Mouse (Mus musculus) heart, postnatal 0 days (tissue): ENCODE data around the gene Cct8. TPM values are rescaled to one million over a fixed set of nuclear protein-coding genes. Genes with fewer than 3 reads are reported as not detected.

Experiments
- ATAC-seq: fragments of 200-750 bp; cut with Nextera tagmentation; 2 replicates; pipeline ENCODE4 v1.8.0; 2017; ENCODE audit warnings: low read depth, moderate number of reproducible peaks, moderate library complexity; ENCODE audit not compliant: insufficient read depth
- DNase-seq: peaks from one replicate; pipeline ENCODE4 v3.0.0-alpha.2; 2016; ENCODE audit warnings: low spot score
- H3K27ac ChIP-seq: fragments of 300-500 bp; sonication (generic); 2 replicates; pipeline ENCODE4 v1.5.1; 2014; ENCODE audit warnings: low read depth, mild to moderate bottlenecking
- H3K27me3 ChIP-seq: fragments of 300-500 bp; sonication (generic); 2 replicates; pipeline ENCODE4 v1.6.1; 2014; ENCODE audit warnings: low read length, mixed read lengths; ENCODE audit not compliant: control insufficient read depth, insufficient read depth
- H3K36me3 ChIP-seq: fragments of 300-500 bp; sonication (generic); replicated peaks from 2 replicates; pipeline ENCODE4 v1.6.1; 2014; ENCODE audit warnings: low read length, mixed read lengths; ENCODE audit not compliant: control insufficient read depth, insufficient read depth
- H3K4me1 ChIP-seq: fragments of 300-500 bp; sonication (generic); 2 replicates; pipeline ENCODE4 v1.6.1; 2014; ENCODE audit warnings: antibody characterized with exemption; ENCODE audit not compliant: control insufficient read depth, insufficient read depth
- H3K4me2 ChIP-seq: fragments of 300-500 bp; sonication (generic); 2 replicates; pipeline ENCODE4 v1.6.1; 2014; ENCODE audit warnings: low read depth, mild to moderate bottlenecking, low read length, moderate library complexity
- H3K4me3 ChIP-seq: fragments of 300-500 bp; sonication (generic); 2 replicates; pipeline ENCODE4 v1.5.1; 2014; ENCODE audit warnings: low read depth, low read length
- H3K9ac ChIP-seq: fragments of 300-500 bp; sonication (generic); replicated peaks from 2 replicates; pipeline ENCODE4 v1.6.1; 2014; ENCODE audit warnings: low read depth, low read length, mixed read lengths
- H3K9me3 ChIP-seq: fragments of 300-500 bp; sonication (generic); replicated peaks from 2 replicates; pipeline ENCODE4 v1.6.1; 2016; ENCODE audit warnings: low read length; ENCODE audit not compliant: control insufficient read depth
- CTCF ChIP-seq: IDR thresholded peaks from 2 replicates; pipeline ENCODE4 v1.5.1; 2016; ENCODE audit warnings: antibody characterized with exemption, control low read depth, low read depth
- EP300 ChIP-seq: IDR thresholded peaks from 2 replicates; pipeline ENCODE4 v1.6.1; 2016; ENCODE audit warnings: antibody characterized with exemption, low read depth
- WGBS: fragments of 180-500 bp; shearing (Covaris S2); extraction: QIAGEN DNeasy Blood & Tissue Kit; methylation state at CpG from one replicate; pipeline ENCODE4 v1.1.7; 2014; 5-methylcytosine and 5-hydroxymethylcytosine counted together
- polyA plus RNA-seq: library from polyadenylated mRNA; unstranded; fragments of >200 nt; fragmentation: Nextera tagmentation; extraction: Ambion mirVana; gene quantifications from 2 replicates; pipeline ENCODE4 v1.2.1, GENCODE M21; 2015
- total RNA-seq: library from RNA; depleted of rRNA; stranded (reverse); fragments of >200 nt; gene quantifications from 2 replicates; pipeline ENCODE4 v1.2.3, GENCODE M21; 2014; ENCODE audit warnings: low replicate concordance

Cct8 gene
- total and polyA plus RNA-seq, 2 experiments from 2014 or later: 126 to 213 TPM

- no peak overlapping the region for H3K4me2 ChIP-seq
- DNase-seq (no peak), ATAC-seq (no peak)
- peaks cover 11% of the 10 kb centered on the region for H3K4me1 ChIP-seq
- H3K9me3 ChIP-seq: no peaks in the 10 kb centered on the region
- no peaks in the 10 kb centered on the region for H3K27me3 ChIP-seq
- no peak overlapping the region for H3K9ac ChIP-seq
- TF ChIP-seq CTCF: no peak
- no peak overlapping the region for H3K4me3 ChIP-seq
- no peak overlapping the region for H3K27ac ChIP-seq
- no peaks in the 10 kb centered on the region for H3K36me3 ChIP-seq
Observed at GRCm38 (mm10) chr16:87445110-87445509, 50.6 kb downstream of the Cct8 start.

GRCm38 (mm10) chr16:87444071-87444470, 51.6 kb downstream of the Cct8 start:
- Histone ChIP-seq H3K4me3 (no peak overlapping the region), H3K27me3 (no peaks in the 10 kb centered on the region), H3K36me3 (no peaks in the 10 kb centered on the region), H3K4me1 (peaks cover 14% of the 10 kb centered on the region), H3K9me3 (no peaks in the 10 kb centered on the region), H3K9ac (no peak overlapping the region), H3K4me2 (no peak overlapping the region), H3K27ac (no peak overlapping the region)
- ATAC-seq (no peak), DNase-seq (no peak)
- WGBS: 34% methylated on average over 1 of the region's 1 CpGs
- TF ChIP-seq CTCF (no peak), EP300 (no peak)

DNA sequence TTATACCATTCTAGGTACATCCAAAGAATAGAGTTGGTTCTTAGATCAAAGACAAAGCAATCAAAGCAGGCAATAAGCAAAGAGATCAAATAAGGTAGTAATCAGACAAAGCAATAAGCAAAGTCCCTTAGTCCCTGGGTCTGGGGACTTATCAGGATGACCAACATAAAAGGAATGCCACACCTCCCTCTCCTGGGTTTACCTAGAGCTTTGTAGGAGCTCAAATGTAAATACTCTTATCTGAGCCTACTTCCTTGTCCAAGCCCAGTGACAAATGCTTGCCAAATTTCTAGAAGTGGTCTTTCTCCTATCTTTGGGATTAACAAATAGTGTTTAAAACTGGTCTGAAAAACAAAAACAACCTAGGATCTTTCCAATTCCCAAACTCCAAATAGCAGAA, 52.4 kb downstream of the Cct8 start:
- Histone ChIP-seq H3K27me3 (no peaks in the 10 kb centered on the region), H3K9ac (no peak overlapping the region), H3K36me3 (no peaks in the 10 kb centered on the region), H3K27ac (no peak overlapping the region), H3K9me3 (no peaks in the 10 kb centered on the region), H3K4me3 (no peak overlapping the region), H3K4me2 (no peak overlapping the region), H3K4me1 (peaks cover 14% of the 10 kb centered on the region)
- TF ChIP-seq EP300 (no peak), CTCF (no peak)
- ATAC-seq: no peak
- DNase-seq: no peak

DNA sequence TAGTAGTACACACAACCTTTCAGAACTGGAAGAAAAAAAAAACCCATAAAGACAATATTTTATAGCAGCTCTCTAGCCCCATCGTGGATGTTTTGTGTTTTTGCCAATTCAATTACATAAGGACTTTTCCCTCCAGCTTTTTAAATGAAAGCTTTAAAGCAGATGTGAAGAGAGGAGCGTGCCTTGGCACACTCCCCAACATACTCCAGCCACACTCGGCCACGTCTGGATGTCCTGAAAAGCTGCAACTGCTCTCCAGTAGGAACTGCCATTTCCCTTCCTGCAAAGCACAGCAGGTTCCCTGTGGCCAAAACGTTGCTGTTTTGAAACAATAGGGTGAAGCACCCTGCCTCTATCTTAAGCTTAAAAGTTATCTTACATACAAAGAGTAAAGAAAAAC, 53.4 kb downstream of the Cct8 start:
- TF ChIP-seq EP300 (no peak), CTCF (no peak)
- H3K9me3 ChIP-seq: no peaks in the 10 kb centered on the region
- DNase-seq (no peak), ATAC-seq (no peak)
- no peaks in the 10 kb centered on the region for H3K36me3 ChIP-seq
- H3K27ac ChIP-seq: no peak overlapping the region
- H3K4me2 ChIP-seq: no peak overlapping the region
- H3K9ac ChIP-seq: no peak overlapping the region
- no peaks in the 10 kb centered on the region for H3K27me3 ChIP-seq
- WGBS: 38% methylated on average over 5 of the region's 5 CpGs
- H3K4me1 ChIP-seq: peaks cover 14% of the 10 kb centered on the region
- H3K4me3 ChIP-seq: no peak overlapping the region

- H3K9me3 ChIP-seq: no peaks in the 10 kb centered on the region
- H3K4me3 ChIP-seq: peak overlapping the region; percentile 72
- 20% methylated on average over 9 of the region's 9 CpGs for WGBS
- H3K9ac ChIP-seq: peak overlapping the region; percentile 69
- H3K4me1 ChIP-seq: peaks cover 14% of the 10 kb centered on the region
- H3K27me3 ChIP-seq: no peaks in the 10 kb centered on the region
- H3K36me3 ChIP-seq: peaks cover 7% of the 10 kb centered on the region
- peak overlapping the region; percentile 83 for H3K4me2 ChIP-seq
- peak overlapping the region; percentile 89; the same call in 1 of the 2 replicates for H3K27ac ChIP-seq
- DNase-seq (peak; percentile 26), ATAC-seq (no peak)
- TF ChIP-seq CTCF: peak; percentile 47
- TF ChIP-seq EP300: no peak
Observed at GRCm38 (mm10) chr16:87441089-87441488, 54.6 kb downstream of the Cct8 start.

DNA sequence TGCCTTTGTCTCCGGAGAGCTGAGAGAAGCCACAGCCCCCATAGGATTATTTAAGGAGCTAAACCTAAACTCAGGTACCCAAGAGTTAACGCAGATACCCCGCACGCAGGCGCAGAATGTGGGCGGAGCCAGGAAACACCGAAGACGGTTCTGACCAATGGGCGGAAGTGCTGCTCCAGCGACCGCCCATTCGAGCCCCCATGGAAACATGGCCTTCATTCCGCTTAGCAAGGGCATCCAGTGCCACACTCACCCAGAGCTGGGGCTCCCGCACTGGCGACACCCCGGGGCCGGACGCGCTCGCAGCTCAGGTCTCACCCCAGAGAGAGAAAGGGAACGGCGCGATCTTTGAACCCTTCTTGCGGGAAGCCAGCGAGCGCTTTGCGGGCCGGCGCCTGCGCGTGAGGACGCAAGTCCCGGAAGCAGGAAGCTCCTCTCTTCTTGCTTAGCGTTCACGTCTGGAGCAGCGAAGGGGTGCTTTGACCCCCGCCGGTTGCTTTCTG, 55.4 kb downstream of the Cct8 start, which contains the start of gene Rwdd2b:
Rwdd2b (minus strand) TSS at position 390 of the 503 bp plus-strand sequence.
- Histone ChIP-seq H3K9me3 (no peaks in the 10 kb centered on the region), H3K27ac (peak within 1 kb of the TSS; percentile 89), H3K4me1 (peaks cover 14% of the 10 kb centered on the region), H3K4me3 (peak within 1 kb of the TSS; percentile 72), H3K9ac (peak within 1 kb of the TSS; percentile 69), H3K27me3 (no peaks in the 10 kb centered on the region), H3K4me2 (peak within 1 kb of the TSS; percentile 83), H3K36me3 (peaks cover 8% of the 10 kb centered on the region)
- TF ChIP-seq CTCF (no peak), EP300 (no peak)
- under 1% methylated on average over 38 of the region's 38 CpGs for WGBS
- DNase-seq (peak; percentile 92), ATAC-seq (peak; percentile 97)
